Mouse (Mus musculus) left cerebral cortex, postnatal 25 days (tissue): ENCODE results near the gene Ifnar1. TPM values are rescaled to one million over a fixed set of nuclear protein-coding genes. Genes with fewer than 3 reads are reported as not detected.
A peak's percentile ranks its signal among the peaks of the same experiment; 100 is the strongest.
"Not testable (repeated sequence)": the region's sequence is repeated elsewhere in the genome, so short reads cannot be mapped to it uniquely, and the experiment has no call there.

Experiments used
- DNase-seq, 2 experiments: peaks; one replicate each; pipeline ENCODE4 v3.0.0; 2022; ENCODE audit warnings: low spot score in 2 of 2, mixed read lengths in 1 of 2
- intact Hi-C: fragments of 180-260 bp; cut with DNase I; formaldehyde crosslinking; loops from one replicate; pipeline ENCODE4 v1.15.1; 2025
- total RNA-seq, 2 experiments: library from RNA; stranded (reverse); gene quantifications; 2 replicates each; pipeline ENCODE4 v1.2.3; 2021

Gene Ifnar1
- 10 to 100 TPM; 53.6 to 56.1 TPM for total RNA-seq

DNA sequence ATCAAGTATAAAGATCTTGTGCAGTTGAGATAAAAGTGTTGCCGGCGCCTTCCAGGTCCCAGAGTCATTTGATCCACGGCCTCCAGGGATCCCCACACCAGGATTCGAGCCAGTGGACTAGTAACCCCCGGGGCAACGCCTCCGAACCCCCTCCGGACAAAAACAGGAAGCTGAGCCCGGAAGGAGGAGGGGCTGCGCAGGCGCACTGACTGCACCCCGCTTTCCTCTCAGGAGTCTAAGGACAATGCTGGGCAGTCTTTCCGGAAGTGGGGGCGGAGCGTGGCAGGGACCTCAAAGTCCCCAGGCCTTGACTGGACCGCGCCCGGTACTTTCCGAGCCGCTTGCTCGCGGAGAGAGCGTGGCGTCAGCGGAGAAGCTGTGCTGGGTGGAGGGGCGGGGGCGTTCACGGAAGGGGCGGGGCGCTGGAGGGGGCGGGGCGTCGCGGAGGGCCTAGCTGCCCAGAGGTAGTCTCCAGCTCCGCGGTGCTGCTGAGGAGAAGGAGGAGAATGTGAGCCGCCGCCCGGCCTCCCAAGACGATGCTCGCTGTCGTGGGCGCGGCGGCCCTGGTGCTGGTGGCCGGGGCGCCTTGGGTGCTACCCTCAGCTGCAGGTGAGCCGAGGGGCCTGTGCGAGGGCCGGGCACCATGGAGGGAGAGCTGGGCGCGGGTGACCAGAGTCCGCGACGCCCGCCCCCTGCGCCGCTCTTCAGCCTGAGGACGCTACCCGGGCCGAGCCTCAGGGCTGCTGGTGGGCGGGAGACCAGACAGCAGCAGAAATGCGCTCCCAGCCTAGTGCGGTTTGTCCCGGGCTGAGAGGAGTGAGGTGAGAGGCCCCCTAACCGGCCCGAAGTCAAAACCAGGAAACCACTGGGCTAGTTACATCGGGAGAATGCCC, at the start of gene Ifnar1:
TSS of gene Ifnar1 (plus strand) at position 431 of the 893 bp plus-strand sequence.
- DNase-seq = peak; percentile 94 to 99
- intact Hi-C loops = loop anchor here (2.0 to 5.0 kb wide), 2 partner anchors 78 to 113 kb away; partner anchors contain the start of genes Ifnar2 and Il10rb

DNA sequence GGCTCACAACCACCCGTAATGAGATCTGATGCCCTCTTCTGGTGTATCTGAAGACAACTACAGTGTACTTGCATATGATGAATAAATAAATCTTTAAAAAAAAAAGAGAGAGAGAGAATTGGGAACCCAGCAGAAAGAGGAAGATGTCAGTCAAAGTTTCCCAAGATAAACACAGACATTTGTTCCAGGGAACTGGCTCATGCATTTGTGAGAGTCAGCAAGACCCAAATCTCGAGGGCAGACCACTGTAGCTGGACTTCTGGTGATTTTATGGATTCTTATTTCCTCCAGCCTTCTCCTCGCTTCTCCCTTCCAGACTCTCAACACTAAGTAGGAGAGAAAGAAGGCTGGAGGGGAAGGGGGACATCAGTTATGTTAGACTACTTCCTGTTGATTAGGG, 47.0 kb upstream of the Ifnar1 start:
- DNase-seq = no peak
- intact Hi-C loops = no loop called here

DNA sequence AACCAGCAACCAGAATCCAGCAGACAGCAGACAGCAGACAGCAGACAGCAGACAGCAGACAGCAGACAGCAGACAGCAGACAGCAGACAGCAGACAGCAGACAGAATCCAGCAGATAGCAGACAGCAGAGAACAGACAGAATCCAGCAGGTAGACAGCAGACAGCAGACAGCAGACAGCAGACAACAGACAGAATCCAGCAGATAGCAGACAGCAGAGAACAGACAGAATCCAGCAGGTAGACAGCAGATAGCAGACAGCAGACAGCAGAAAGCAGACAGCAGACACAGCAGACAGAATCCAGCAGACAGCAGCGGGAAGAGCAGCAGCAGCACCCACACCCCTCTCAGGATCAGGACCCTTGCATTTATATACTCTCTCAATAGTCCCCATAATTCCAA, 46.4 kb upstream of the Ifnar1 start:
- not testable (repeated sequence) for DNase-seq

DNA sequence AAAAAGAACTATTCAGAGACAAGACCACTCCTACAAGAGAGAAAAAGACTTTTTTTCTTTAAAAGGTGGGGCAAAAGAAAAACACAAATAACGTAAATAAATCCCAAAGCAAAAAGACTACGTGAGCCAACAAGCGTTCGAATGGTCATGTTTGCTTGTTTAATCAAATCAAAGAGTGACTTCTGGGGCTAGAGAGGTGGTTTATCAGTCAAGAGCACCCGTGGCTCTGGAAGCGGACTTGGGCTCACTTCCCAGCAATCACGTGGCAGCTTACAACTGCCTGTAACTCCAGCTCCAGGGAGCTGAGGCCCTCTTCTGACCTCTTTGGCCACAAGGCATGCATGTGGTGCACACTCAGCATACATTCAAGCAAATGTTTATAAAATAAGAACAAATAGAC, 43.7 kb upstream of the Ifnar1 start:
- intact Hi-C loops = loop anchor here (1.0 to 5.0 kb wide), 2 partner anchors 57 to 69 kb away; partner anchors contain the start of gene Ifnar2
- no peak for DNase-seq

More for the DNA sequence above, 46.4 kb upstream of the Ifnar1 start:
- intact Hi-C loops = not testable (repeated sequence)

DNA sequence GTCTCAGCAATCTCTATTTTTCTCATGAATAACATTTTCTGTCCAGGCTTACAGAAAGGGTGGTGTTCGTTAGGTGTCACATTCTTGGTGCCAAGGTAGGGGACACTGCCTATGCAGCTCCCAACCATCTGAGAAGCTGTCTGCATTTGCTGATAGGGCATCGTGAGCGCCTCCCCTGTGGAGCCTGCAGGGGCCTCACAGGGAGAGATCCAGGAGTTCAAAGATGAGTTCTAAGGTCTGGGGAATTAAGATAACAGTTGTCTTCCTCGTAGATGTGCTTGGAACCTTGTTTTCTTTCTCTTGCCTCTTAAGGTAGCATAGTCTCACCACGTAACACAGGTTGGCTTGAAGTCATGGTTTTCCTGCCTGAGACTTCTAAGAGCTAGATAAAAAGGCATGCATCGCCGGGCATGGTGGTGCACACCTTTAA, 43.2 kb upstream of the Ifnar1 start:
- intact Hi-C loops = loop anchor here (1.0 to 5.0 kb wide), 2 partner anchors 58 to 70 kb away; partner anchors contain the start of gene Ifnar2
- no peak for DNase-seq

DNA sequence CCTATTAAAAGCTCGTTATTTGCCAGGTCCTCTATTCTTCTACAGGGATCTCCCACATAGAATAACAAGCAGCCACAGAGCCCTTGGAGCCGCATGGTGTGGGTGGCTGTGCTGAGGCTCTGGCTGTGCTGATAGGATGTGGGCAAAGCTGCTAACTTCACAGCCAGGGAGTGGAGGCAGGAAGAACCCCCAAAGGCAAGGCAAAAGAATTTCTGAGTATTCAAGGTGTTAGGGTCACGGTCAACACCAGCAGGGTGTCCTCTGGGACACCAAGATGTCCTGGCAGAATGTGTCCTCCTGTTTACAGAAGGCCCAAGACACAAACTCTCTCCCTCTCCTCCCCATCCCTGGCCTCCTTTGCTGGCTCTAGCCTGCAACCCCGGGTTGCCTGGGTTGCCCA, 42.6 kb upstream of the Ifnar1 start:
- intact Hi-C loops = loop anchor here (5.0 kb wide), 1 partner anchor 70 kb away; the partner anchor contains the start of gene Ifnar2
- peak; percentile 15 to 65 for DNase-seq

DNA sequence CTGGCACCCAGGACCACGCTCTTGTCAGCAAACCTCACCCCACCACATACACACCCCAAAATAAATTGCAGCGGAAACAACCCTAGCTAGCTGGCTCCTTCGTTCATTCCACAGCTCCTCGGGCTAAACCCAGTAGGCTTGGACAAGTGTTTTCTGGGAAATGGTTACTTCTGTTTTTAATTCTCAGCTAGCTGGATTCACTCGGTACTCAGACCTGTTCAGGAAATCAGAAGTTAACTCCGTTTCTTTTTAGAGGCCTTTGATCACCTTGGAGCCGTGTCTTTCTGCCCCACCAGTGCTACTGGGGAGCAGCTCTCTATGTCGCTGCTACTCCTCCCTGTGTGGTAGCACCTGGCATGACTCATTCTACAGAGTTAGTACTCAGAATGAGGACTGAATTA, 41.8 kb upstream of the Ifnar1 start:
- intact Hi-C loops = loop anchor here (5.0 kb wide), 1 partner anchor 71 kb away; the partner anchor contains the start of gene Ifnar2

DNA sequence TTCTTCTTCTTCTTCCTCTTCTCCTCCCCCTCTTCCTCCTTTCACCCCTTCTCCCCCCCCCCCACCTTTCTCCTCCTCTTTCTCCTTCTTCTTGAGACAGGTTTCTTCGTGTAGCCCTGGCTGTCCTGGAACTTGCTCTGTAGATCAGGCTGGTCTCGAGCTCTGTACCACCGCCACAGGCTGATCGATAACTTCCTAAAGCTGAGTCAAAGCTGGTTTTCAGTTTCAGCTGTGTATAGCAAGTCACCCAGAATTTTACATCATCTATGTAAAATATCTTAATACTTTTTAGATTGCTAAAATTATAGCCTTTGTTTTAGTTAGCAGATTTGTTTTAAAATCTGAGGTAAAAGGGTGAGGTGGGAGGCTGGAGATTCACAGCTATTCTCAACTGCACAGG, 40.2 kb upstream of the Ifnar1 start:
- no peak for DNase-seq
- intact Hi-C loops = loop anchor here (5.0 kb wide), 1 partner anchor 73 kb away; the partner anchor contains the start of gene Ifnar2

More for the DNA sequence above, 41.8 kb upstream of the Ifnar1 start:
- peak in 1 of 2 experiments; percentile 39 for DNase-seq

DNA sequence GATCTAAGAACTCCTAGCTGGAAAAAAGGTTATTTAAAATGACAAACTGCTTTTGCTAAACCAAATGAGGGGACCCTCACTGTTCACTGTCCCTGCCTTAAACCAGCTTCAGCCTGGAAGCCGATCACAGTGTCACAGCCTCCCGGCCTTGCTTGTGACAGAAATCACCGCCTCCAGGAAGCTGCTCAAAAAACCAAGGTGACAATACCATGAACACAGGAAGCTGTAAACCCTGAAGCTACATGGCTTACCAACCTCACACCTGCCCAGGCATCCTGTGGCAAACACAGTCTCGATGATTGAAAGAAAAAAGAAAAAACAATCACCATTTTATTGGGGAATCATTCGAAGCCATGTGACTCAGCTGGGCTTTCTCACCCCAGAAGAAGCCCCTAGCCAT, 39.5 kb upstream of the Ifnar1 start:
- DNase-seq = no peak
- intact Hi-C loops = no loop called here

DNA sequence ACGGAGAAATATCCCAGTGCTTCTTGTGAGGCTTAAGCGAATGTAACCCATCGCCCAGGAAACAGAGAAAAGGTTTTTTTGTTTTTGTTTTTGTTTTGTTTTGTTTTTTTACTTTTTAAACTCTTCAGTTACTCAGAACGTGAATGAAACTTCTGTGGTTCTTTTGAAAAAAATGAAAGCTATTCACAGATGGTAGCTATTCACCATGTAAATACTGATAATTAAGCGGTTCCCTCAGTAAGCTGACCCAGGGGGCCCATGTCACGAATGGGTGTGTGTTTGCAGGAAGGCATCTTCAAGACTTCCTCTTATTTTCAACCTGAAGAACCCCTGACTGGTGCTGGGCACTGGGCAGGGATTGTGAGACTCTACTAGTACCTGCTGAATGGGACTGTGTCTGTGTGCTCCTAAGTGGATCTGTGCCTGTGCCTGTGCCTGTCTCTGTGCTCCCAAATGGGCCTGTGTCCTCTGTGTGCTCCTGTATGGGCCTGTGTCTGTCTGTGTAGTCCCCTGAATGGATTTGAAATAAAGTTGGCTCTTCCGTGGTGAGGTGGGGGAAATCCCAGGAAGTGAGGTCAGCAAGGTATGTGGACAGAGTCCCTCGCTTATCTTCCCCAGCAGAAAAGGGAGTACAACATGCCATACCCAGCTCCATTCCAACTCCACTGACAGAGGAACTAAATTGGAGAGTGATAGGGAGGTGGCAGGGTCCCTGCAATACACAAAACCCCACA, 38.1 kb upstream of the Ifnar1 start:
- intact Hi-C loops = no loop called here

DNA sequence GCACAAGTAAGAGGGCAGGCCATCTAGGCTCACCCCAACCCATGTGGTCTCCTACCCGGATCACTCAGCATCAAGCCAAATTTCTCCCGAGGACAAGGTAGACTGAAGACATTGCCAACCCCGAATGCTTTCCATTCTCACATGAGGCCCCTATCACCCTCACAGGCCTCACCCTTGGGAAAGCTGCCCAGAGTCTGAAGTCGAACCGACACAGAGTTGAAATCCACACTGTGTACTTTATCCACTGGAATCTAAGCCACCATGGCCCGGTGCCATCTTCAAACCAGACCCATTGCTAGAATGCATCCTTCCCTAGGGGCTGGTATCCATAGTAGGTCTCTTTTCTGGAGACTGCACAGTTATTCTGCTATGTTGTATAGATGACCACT, 37.5 kb upstream of the Ifnar1 start:
- DNase-seq = no peak
- intact Hi-C loops = no loop called here

More for the DNA sequence above, 38.1 kb upstream of the Ifnar1 start:
- DNase-seq = no peak

DNA sequence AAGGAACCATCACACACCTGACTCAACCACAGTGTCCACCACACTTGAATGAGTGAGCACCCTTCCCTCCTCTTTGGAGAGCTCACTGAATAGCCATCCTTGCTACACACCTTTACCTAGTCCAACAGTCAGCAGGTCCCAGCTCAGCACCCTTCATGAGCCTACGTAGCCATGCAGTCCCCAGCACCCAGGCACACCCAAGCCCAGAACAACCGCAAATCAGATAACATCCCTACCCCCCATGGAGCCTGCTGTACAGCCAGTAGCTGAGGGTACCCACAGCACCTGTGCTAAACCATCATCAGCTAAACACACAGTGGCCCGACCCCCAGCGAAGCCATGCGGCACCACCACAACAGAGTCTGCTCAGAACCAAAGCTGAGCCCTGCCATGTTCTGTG, 37.0 kb upstream of the Ifnar1 start:
- no peak for DNase-seq
- intact Hi-C loops = no loop called here

DNA sequence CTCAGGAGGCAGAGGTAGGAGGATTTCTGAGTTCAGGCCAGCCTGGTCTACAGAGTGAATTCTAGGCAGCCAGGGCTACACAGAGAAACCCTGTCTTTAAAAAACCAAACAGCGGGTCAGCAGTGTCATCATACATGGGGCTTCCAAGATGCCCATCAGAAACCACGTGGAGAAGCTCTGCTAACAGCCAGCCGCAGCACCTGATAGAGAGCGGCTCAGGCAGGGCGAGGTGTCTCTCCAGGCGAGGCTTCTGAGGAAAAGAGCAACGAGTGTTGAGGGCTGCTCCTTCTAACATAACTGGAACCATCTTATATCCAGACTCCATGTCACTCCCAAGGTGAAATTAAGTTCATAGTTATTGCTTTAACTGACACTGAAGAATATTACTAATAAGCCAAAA, 36.1 kb upstream of the Ifnar1 start:
- no peak for DNase-seq
- intact Hi-C loops = no loop called here

DNA sequence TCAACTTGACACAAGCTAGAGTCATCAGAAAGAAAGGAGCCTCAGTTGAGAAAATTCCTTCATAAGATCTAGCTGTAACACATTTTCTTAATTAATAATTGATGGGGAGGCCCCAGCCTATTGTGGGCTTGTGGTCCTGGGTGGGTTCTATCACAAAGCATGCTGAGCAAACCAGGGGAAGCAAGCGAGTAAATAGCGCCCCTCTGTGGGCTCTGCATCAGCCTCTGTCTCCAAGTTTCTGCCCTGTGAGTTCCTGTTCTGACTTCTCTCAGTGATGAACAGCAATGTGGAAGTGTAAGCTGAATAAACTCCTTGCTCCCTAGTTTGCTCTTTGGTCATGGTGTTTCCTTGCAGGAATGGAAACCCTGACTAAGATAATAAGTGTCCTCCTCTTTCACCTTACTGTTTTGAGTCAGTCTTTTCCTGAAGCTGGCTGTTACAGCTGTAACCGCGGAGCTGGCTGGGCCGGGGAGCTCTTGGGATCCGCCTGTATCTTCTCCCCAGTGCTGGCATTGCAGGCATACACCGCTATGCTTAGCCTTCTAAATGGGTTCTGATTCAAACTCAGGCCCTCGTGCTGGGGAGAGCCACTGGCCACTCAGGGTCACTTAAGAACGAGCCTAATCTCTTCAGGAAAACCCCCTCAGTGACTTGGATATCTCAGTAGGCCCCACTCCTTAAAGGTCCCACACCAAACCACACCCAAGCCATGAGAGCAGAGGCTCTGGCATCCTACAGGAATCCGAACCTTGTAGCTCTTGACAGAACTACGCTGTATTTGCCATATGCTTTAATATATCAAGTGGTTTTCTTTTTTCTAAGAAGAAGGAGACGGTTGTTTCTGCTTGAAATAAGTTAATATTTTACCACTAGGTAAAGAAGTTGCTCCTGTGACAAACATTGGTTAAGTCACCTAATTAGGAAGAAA, 34.6 kb upstream of the Ifnar1 start:
- no peak for DNase-seq
- intact Hi-C loops = no loop called here

DNA sequence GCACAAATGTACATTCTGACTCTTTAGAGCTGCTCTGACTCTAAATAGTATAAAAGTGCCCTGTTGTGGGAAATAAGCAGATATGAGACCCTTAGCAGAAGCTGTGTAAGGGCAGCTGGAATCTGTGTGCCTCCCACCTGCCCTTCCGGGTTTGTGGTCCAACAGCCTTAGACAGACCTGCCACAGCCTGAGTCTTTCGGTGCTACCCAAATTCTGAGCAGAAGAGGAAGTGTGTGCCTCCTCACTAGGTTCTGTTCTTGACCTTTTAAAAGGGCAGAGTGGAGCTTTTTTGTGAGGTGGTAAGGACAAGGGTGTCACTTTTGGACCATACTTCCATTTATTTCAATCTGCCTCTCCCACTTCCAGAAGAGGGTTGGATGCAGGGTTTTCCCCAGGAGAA, 33.1 kb upstream of the Ifnar1 start:
- intact Hi-C loops = no loop called here
- DNase-seq = no peak

DNA sequence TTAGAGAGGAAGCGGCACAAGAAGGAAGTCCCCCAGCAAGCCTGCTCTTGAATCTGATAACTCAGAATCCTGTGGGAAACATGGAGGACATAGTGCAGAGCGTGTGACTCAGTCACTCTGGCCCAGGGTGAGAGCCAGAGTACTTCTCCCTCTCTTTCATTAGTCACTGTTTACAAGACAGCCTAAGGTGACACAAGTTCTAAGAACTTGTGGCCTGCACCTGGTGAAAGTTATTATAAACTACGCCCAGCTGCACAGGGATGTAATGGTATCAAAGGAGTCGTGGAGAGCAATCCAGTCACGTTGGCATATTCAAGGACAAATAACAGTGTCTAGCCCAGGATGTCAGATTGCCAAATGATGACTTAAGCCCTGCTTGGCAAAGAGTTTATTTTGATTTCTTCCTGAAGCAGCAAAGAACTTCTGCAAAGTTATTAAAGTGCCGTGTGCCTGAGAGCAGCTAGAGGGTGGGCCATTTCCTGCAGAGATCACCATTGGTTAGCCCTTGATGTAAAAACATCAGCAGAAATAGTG, 32.6 kb upstream of the Ifnar1 start:
- no peak for DNase-seq
- intact Hi-C loops = no loop called here

DNA sequence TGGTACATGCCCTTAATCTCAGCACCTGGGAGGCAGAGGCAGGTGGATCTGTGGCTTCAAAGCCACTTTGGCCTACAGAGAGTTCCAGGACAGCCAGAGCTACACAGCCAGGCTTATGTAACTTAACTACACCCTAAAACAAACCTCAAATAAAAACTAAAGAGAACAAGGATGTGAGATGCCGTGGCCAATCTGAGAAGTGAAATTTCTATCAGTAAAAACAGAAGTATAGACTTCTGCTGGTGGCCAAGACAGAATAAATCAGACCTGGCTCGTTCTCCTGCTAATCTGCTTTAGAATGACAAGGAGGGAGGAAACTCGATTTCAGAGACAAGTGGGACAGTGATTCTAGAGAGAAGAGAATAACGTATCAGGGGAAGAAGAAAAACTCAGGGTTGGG, 29.2 kb upstream of the Ifnar1 start:
- intact Hi-C loops = no loop called here
- DNase-seq = no peak

DNA sequence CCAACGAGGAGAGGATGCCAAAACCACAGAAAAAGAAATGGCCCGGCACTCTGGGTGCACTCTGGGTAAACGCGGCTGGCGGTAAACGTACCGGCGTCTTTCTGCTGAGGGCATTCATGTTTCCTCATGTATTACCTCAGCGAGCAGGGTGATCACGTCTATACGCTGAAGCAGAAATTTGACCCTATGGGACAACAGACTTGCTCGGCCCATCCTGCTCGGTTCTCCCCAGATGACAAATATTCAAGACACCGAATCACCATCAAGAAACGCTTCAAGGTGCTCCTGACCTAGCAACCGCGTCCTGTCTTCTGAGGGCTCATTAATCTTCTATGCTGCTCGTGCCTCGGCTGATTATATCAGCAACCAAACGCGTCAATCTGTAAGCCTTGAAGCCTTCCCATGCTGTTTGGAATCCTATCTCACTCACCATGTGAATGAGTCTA, 26.7 kb upstream of the Ifnar1 start:
- DNase-seq = no peak
- intact Hi-C loops = no loop called here

DNA sequence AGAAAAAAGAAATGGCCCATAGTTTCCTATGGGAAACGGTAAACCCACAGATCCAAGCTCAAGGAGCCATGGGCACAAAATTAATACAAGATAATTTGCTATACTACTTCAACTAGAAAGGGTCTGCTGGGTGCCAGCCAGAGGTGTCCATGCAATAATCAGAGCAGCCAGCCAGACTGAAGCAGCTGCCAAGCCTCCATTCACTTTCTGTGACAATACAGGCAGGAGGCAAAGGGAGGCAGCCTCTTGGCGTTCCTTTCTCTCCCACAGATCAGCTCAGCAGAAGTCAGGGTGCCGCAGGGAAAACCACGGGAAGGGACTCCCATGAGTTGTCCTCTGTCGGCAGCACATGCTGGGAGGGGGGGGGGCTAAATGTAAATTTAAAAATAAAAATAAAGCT, 26.1 kb upstream of the Ifnar1 start:
- intact Hi-C loops = no loop called here
- DNase-seq = no peak
